Mouse (Mus musculus) megakaryocyte, embryonic 14.5 days (primary cell): ENCODE data around the gene Clmp.

Experiments used
- FLI1 ChIP-seq: IDR thresholded peaks from 2 replicates; pipeline ENCODE4 v1.6.1; 2012; ENCODE audit warnings: low read length, inconsistent platforms, mixed read lengths
- GATA1 ChIP-seq: IDR thresholded peaks from 3 replicates; pipeline ENCODE4 v1.6.1; 2012; ENCODE audit warnings: mixed read lengths, low read length, inconsistent platforms, borderline replicate concordance

DNA sequence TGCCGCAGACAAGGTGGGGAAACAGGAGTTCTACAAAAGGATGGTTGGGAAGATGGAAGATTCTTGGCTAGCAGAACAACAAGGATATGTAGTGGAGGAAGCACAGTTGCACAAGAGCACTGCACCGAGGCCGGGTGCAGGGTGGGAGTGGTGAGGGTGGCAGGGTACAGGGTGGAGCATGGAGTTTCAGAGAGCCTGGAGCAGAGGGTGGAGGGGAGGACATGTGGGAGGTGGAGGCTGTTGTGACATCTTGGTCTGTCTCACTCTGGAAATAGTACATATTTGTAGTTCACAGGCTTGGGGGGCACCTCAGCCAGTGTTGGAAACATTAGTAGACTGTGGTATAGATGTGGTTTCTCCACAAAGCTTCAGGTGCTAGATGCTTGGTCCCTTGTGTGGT lies 13.4 kb downstream of the Clmp start:
- TF ChIP-seq GATA1, result no peak
- no peak for TF ChIP-seq FLI1
